Mouse (Mus musculus) heart, embryonic 15.5 days (tissue): ENCODE measurements around the gene Sox18. TPM values are rescaled to one million over a fixed set of nuclear protein-coding genes. Genes with fewer than 3 reads are reported as not detected.

ENCODE experiments used
- ATAC-seq: fragments of 200-750 bp; cut with Nextera tagmentation; replicated peaks from 2 replicates; pipeline ENCODE4 v1.8.0; 2017; ENCODE audit warnings: low read depth, moderate TSS enrichment; ENCODE audit not compliant: insufficient number of reproducible peaks, insufficient read depth, low FRiP score
- H3K27ac ChIP-seq: fragments of 300-500 bp; sonication (generic); 2 replicates; pipeline ENCODE4 v1.5.1; 2015; ENCODE audit warnings: mild to moderate bottlenecking, inconsistent platforms
- H3K27me3 ChIP-seq: fragments of 300-500 bp; sonication (generic); 2 replicates; pipeline ENCODE4 v1.6.1; 2015; ENCODE audit warnings: inconsistent platforms
- H3K36me3 ChIP-seq: fragments of 300-500 bp; sonication (generic); 2 replicates; pipeline ENCODE4 v1.6.1; 2015; ENCODE audit warnings: mild to moderate bottlenecking, inconsistent platforms
- H3K4me1 ChIP-seq: fragments of 300-500 bp; sonication (generic); replicated peaks from 2 replicates; pipeline ENCODE4 v1.6.1; 2015; ENCODE audit warnings: inconsistent platforms
- H3K4me2 ChIP-seq: fragments of 300-500 bp; sonication (generic); 2 replicates; pipeline ENCODE4 v1.6.1; 2015; ENCODE audit warnings: inconsistent platforms, mild to moderate bottlenecking, moderate library complexity
- H3K4me3 ChIP-seq: fragments of 300-500 bp; sonication (generic); 2 replicates; pipeline ENCODE4 v1.5.1; 2015; ENCODE audit warnings: mild to moderate bottlenecking, inconsistent platforms
- H3K9ac ChIP-seq: fragments of 300-500 bp; sonication (generic); 2 replicates; pipeline ENCODE4 v1.6.1; 2015; ENCODE audit warnings: mild to moderate bottlenecking, inconsistent platforms
- H3K9me3 ChIP-seq: fragments of 300-500 bp; sonication (generic); replicated peaks from 2 replicates; pipeline ENCODE4 v1.6.1; 2016; ENCODE audit warnings: inconsistent platforms
- WGBS: fragments of 180-500 bp; shearing (Covaris S2); methylation state at CpG from one replicate; pipeline ENCODE4 v1.1.7; 2015; ENCODE audit warnings: mixed read lengths; 5-methylcytosine and 5-hydroxymethylcytosine counted together
- polyA plus RNA-seq: library from polyadenylated mRNA; unstranded; fragments of >200 nt; fragmentation: Nextera tagmentation; extraction: Ambion mirVana; gene quantifications from 2 replicates; pipeline ENCODE4 v1.2.1, GENCODE M21; 2015

Gene Sox18
- polyA plus RNA-seq, 1 experiment from 2014 or later: 41.9 TPM

GRCm38 (mm10) chr2:181646626-181647472, 24.6 kb downstream of the Sox18 start:
- WGBS: 85% methylated on average over 6 of the region's 6 CpGs
- ATAC-seq: no peak

DNA sequence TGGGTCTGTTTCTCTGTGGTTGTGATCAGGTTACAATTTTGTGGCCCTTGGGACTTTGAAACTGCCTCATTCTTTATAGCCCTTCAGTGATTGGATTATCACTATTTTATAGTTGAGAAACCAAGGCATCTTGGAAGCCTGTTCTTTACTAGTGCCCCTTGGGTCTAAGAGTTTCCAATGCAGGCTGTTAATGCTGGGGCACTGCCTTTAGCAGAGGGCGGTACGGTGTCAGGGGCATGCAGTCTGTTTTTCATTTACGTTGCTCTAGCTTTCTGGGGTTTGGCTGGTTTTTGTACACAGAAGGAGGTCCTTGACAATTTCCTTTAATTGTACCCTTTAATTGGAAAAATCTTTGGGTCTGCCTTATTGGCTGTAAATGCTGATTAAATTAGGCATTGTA, 25.8 kb downstream of the Sox18 start:
- no peak overlapping the region for H3K4me3 ChIP-seq
- H3K36me3 ChIP-seq: peaks cover 72% of the 10 kb centered on the region
- 92% methylated on average over 3 of the region's 3 CpGs for WGBS
- H3K9me3 ChIP-seq: no peaks in the 10 kb centered on the region
- no peaks in the 10 kb centered on the region for H3K27me3 ChIP-seq
- no peak for ATAC-seq
- H3K4me1 ChIP-seq: no peaks in the 10 kb centered on the region
- no peak overlapping the region for H3K4me2 ChIP-seq
- H3K27ac ChIP-seq: no peak overlapping the region
- H3K9ac ChIP-seq: no peak overlapping the region

More at GRCm38 (mm10) chr2:181646626-181647472, 24.6 kb downstream of the Sox18 start:
- peaks cover 75% of the 10 kb centered on the region for H3K36me3 ChIP-seq
- no peaks in the 10 kb centered on the region for H3K9me3 ChIP-seq
- H3K27ac ChIP-seq: no peak overlapping the region
- H3K9ac ChIP-seq: no peak overlapping the region
- no peak overlapping the region for H3K4me3 ChIP-seq
- no peaks in the 10 kb centered on the region for H3K27me3 ChIP-seq
- H3K4me1 ChIP-seq: no peaks in the 10 kb centered on the region
- H3K4me2 ChIP-seq: no peak overlapping the region

DNA sequence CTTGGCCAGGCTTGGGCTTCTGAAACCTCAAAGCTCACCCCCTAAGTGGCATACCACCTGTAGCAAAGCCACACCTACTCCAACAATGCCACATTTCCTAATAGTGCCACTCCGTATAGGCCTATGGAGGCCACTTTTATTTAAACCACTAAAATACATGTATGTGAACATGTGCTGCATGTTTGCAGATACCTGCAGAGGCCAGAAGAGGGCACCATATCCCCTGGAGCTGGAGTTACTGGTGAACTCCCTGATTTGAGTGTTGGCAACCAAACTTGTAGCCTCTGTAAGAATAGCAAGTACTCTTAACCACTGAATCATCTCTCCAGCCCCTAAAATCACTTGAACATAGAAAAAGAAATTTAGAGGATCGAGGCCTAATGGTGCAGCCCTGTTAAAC, 27.1 kb downstream of the Sox18 start:
- no peak overlapping the region for H3K4me3 ChIP-seq
- WGBS: 93% methylated on average over 2 of the region's 2 CpGs
- H3K9me3 ChIP-seq: no peaks in the 10 kb centered on the region
- H3K9ac ChIP-seq: no peak overlapping the region
- peaks cover 72% of the 10 kb centered on the region for H3K36me3 ChIP-seq
- H3K4me2 ChIP-seq: no peak overlapping the region
- no peaks in the 10 kb centered on the region for H3K4me1 ChIP-seq
- no peak overlapping the region for H3K27ac ChIP-seq
- H3K27me3 ChIP-seq: no peaks in the 10 kb centered on the region
- no peak for ATAC-seq

GRCm38 (mm10) chr2:181635865-181636264, 35.6 kb downstream of the Sox18 start:
- H3K9ac ChIP-seq: no peak overlapping the region
- H3K27ac ChIP-seq: no peak overlapping the region
- no peak overlapping the region for H3K4me2 ChIP-seq
- no peaks in the 10 kb centered on the region for H3K9me3 ChIP-seq
- no peak for ATAC-seq
- no peaks in the 10 kb centered on the region for H3K27me3 ChIP-seq
- H3K36me3 ChIP-seq: peaks cover 75% of the 10 kb centered on the region
- WGBS: 88% methylated on average over 3 of the region's 3 CpGs
- no peak overlapping the region for H3K4me3 ChIP-seq
- no peaks in the 10 kb centered on the region for H3K4me1 ChIP-seq

- no peaks in the 10 kb centered on the region for H3K9me3 ChIP-seq
- no peak overlapping the region for H3K4me2 ChIP-seq
- H3K4me1 ChIP-seq: no peaks in the 10 kb centered on the region
- no peaks in the 10 kb centered on the region for H3K27me3 ChIP-seq
- no peak overlapping the region for H3K27ac ChIP-seq
- no peak overlapping the region for H3K9ac ChIP-seq
- ATAC-seq: no peak
- no peak overlapping the region for H3K4me3 ChIP-seq
- peaks cover 58% of the 10 kb centered on the region for H3K36me3 ChIP-seq
- 92% methylated on average over 6 of the region's 6 CpGs for WGBS
Observed at GRCm38 (mm10) chr2:181632624-181633023, 38.8 kb downstream of the Sox18 start.

DNA sequence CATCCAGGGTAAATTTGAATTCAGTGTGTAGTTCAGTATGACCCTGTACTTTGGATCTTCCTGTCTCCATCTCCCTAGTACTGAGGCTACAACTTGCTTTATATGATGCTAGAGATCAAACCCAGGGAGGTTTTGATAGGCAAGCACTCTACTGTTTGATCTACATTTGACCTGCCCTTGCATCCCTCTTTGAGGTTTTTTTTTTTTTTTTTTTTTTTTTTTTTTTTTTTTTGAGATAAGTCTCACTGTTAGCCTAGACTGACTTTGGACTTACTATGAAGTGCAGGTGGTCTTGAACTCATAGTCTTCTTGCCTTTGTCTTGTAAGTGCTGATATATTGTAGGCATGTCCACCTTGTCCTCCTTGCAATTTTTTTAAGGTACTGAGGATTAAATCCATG, 43.0 kb downstream of the Sox18 start:
- Histone ChIP-seq H3K4me3 (no peak overlapping the region), H3K9ac (no peak overlapping the region), H3K36me3 (peaks cover 29% of the 10 kb centered on the region), H3K4me1 (no peaks in the 10 kb centered on the region), H3K27me3 (no peaks in the 10 kb centered on the region), H3K27ac (no peak overlapping the region), H3K9me3 (no peaks in the 10 kb centered on the region), H3K4me2 (no peak overlapping the region)
- ATAC-seq: no peak

- Histone ChIP-seq H3K36me3 (peaks cover 38% of the 10 kb centered on the region), H3K4me3 (no peak overlapping the region), H3K27ac (no peak overlapping the region), H3K4me2 (no peak overlapping the region), H3K9me3 (no peaks in the 10 kb centered on the region), H3K4me1 (no peaks in the 10 kb centered on the region), H3K27me3 (no peaks in the 10 kb centered on the region), H3K9ac (no peak overlapping the region)
- ATAC-seq: no peak
Observed at GRCm38 (mm10) chr2:181623401-181623800, 48.0 kb downstream of the Sox18 start.

Other genes with a start within 250 kb of the Sox18 start
- gene Zbtb46, start 212.2 kb downstream of the Sox18 start, polyA plus RNA-seq: 8.6 and 10.4 TPM in 2 replicates
- 0.10 and 0.26 TPM in 2 replicates for gene Abhd16b, start 178.4 kb downstream of the Sox18 start, polyA plus RNA-seq
- gene Tpd52l2, start 174.5 kb downstream of the Sox18 start, polyA plus RNA-seq: 105 and 117 TPM in 2 replicates
- gene Dnajc5, start 151.2 kb downstream of the Sox18 start, polyA plus RNA-seq: 70.3 and 83.3 TPM in 2 replicates
- gene Uckl1, start 86.7 kb downstream of the Sox18 start, polyA plus RNA-seq: 61.8 and 71.6 TPM in 2 replicates
- 38.9 and 45.5 TPM in 2 replicates for gene Prpf6, start 79.8 kb downstream of the Sox18 start, polyA plus RNA-seq
- gene Zfp512b, start 78.8 kb downstream of the Sox18 start, polyA plus RNA-seq: 23.1 and 35.8 TPM in 2 replicates
- gene Samd10, start 72.4 kb downstream of the Sox18 start, polyA plus RNA-seq: 9.6 and 14.9 TPM in 2 replicates
- gene Gm29797, start 14.6 kb downstream of the Sox18 start, polyA plus RNA-seq: not detected in 2 replicates
- 13.5 and 19.2 TPM in 2 replicates for gene Tcea2, start 8.7 kb upstream of the Sox18 start, polyA plus RNA-seq
- 30.9 and 45.3 TPM in 2 replicates for gene Rgs19, start 22.3 kb upstream of the Sox18 start, polyA plus RNA-seq
- not detected in 2 replicates for gene Lkaaear1, start 26.8 kb upstream of the Sox18 start, polyA plus RNA-seq
- gene Oprl1, start 43.4 kb upstream of the Sox18 start, polyA plus RNA-seq: 1.8 and 3.0 TPM in 2 replicates
- 0.06 and 0.38 TPM in 2 replicates for gene Myt1, start 91.7 kb upstream of the Sox18 start, polyA plus RNA-seq
- 27.0 and 29.3 TPM in 2 replicates for gene Pcmtd2, start 166.2 kb upstream of the Sox18 start, polyA plus RNA-seq
- gene Polr3k, start 192.7 kb upstream of the Sox18 start, polyA plus RNA-seq: 37.9 and 41.5 TPM in 2 replicates